Mouse (Mus musculus) forebrain, embryonic 14.5 days (tissue): ENCODE results near the gene Defb22. TPM values are rescaled to one million over a fixed set of nuclear protein-coding genes. Genes with fewer than 3 reads are reported as not detected.

Source experiments
- ATAC-seq: fragments of 200-750 bp; cut with Nextera tagmentation; 2 replicates; pipeline ENCODE4 v1.8.0; 2017; ENCODE audit warnings: mild to moderate bottlenecking, moderate library complexity
- DNase-seq: peaks from one replicate; pipeline ENCODE4 v3.0.0-alpha.2; 2015; ENCODE audit warnings: low spot score
- H3K27ac ChIP-seq: fragments of 300-500 bp; sonication (generic); 2 replicates; pipeline ENCODE4 v1.5.1; 2014; ENCODE audit warnings: low read depth, mild to moderate bottlenecking, control low read depth, low read length, moderate library complexity
- H3K27me3 ChIP-seq: fragments of 300-500 bp; sonication (generic); replicated peaks from 2 replicates; pipeline ENCODE4 v1.6.1; 2014; ENCODE audit warnings: low read length, control low read depth, mixed read lengths; ENCODE audit not compliant: control insufficient read depth, insufficient read depth
- H3K36me3 ChIP-seq: fragments of 300-500 bp; sonication (generic); 2 replicates; pipeline ENCODE4 v1.6.1; 2014; ENCODE audit warnings: low read length, control low read depth; ENCODE audit not compliant: control insufficient read depth, insufficient read depth
- H3K4me1 ChIP-seq: fragments of 300-500 bp; sonication (generic); 2 replicates; pipeline ENCODE4 v1.6.1; 2014; ENCODE audit warnings: antibody characterized with exemption, low read length, control low read depth; ENCODE audit not compliant: control insufficient read depth, insufficient read depth
- H3K4me2 ChIP-seq: fragments of 300-500 bp; sonication (generic); 2 replicates; pipeline ENCODE4 v1.6.1; 2014; ENCODE audit warnings: mild to moderate bottlenecking, control low read depth, low read length
- H3K4me3 ChIP-seq: fragments of 300-500 bp; sonication (generic); 2 replicates; pipeline ENCODE4 v1.5.1; 2014; ENCODE audit warnings: low read depth, low read length, control low read depth
- H3K9ac ChIP-seq: fragments of 300-500 bp; sonication (generic); 2 replicates; pipeline ENCODE4 v1.6.1; 2014; ENCODE audit warnings: mild to moderate bottlenecking, low read length, control low read depth, moderate library complexity
- H3K9me3 ChIP-seq: fragments of 300-500 bp; sonication (generic); replicated peaks from 2 replicates; pipeline ENCODE4 v1.6.1; 2016; ENCODE audit warnings: low read length, control low read depth, mixed read lengths; ENCODE audit not compliant: control insufficient read depth
- WGBS: fragments of 180-500 bp; shearing (Covaris S2); extraction: QIAGEN DNeasy Blood & Tissue Kit; methylation state at CpG from one replicate; pipeline ENCODE4 v1.1.7; 2014; 5-methylcytosine and 5-hydroxymethylcytosine counted together
- polyA plus RNA-seq: library from polyadenylated mRNA; unstranded; fragments of >200 nt; fragmentation: Nextera tagmentation; extraction: Ambion mirVana; gene quantifications from 2 replicates; pipeline ENCODE4 v1.2.1, GENCODE M21; 2014

Gene Defb22
- polyA plus RNA-seq, 1 experiment from 2014 or later = not detected

GRCm38 (mm10) chr2:152450241-152450640 lies 39.7 kb downstream of the Defb22 start:
- Histone ChIP-seq H3K4me1 (no peaks in the 10 kb centered on the region), H3K4me2 (no peak overlapping the region), H3K36me3 (no peaks in the 10 kb centered on the region), H3K9me3 (no peaks in the 10 kb centered on the region), H3K27ac (no peak overlapping the region), H3K4me3 (no peak overlapping the region), H3K27me3 (no peaks in the 10 kb centered on the region), H3K9ac (no peak overlapping the region)
- DNase-seq (peak; percentile 74), ATAC-seq (0 out of 2 replicates have a peak, but pooled peaks have one; percentile 34)
- 8% methylated on average over 5 of the region's 5 CpGs for WGBS

- Histone ChIP-seq H3K27ac (no peak overlapping the region), H3K27me3 (no peaks in the 10 kb centered on the region), H3K4me2 (no peak overlapping the region), H3K9me3 (no peaks in the 10 kb centered on the region), H3K4me3 (no peak overlapping the region), H3K9ac (no peak overlapping the region), H3K36me3 (no peaks in the 10 kb centered on the region), H3K4me1 (no peaks in the 10 kb centered on the region)
- WGBS = 55% methylated on average over 5 of the region's 5 CpGs
- no peak for DNase-seq
- ATAC-seq = no peak
Measured at GRCm38 (mm10) chr2:152447461-152447860, 42.5 kb downstream of the Defb22 start.

- ATAC-seq = no peak
- H3K9me3 ChIP-seq = no peaks in the 10 kb centered on the region
- DNase-seq = no peak
- no peak overlapping the region for H3K9ac ChIP-seq
- H3K4me1 ChIP-seq = no peaks in the 10 kb centered on the region
- no peak overlapping the region for H3K4me3 ChIP-seq
- H3K27ac ChIP-seq = no peak overlapping the region
- no peak overlapping the region for H3K4me2 ChIP-seq
- no peaks in the 10 kb centered on the region for H3K36me3 ChIP-seq
- no peaks in the 10 kb centered on the region for H3K27me3 ChIP-seq
- WGBS = 81% methylated on average over 2 of the region's 2 CpGs
Measured at GRCm38 (mm10) chr2:152446642-152447041, 43.3 kb downstream of the Defb22 start.

GRCm38 (mm10) chr2:152443281-152443680 lies 46.7 kb downstream of the Defb22 start:
- H3K9ac ChIP-seq = no peak overlapping the region
- H3K4me2 ChIP-seq = no peak overlapping the region
- H3K27me3 ChIP-seq = no peaks in the 10 kb centered on the region
- no peaks in the 10 kb centered on the region for H3K9me3 ChIP-seq
- DNase-seq (peak; percentile 41), ATAC-seq (no peak)
- H3K27ac ChIP-seq = no peak overlapping the region
- H3K36me3 ChIP-seq = no peaks in the 10 kb centered on the region
- no peaks in the 10 kb centered on the region for H3K4me1 ChIP-seq
- WGBS = 77% methylated on average over 8 of the region's 8 CpGs
- no peak overlapping the region for H3K4me3 ChIP-seq

GRCm38 (mm10) chr2:152442322-152442721 lies 47.6 kb downstream of the Defb22 start:
- H3K36me3 ChIP-seq = no peaks in the 10 kb centered on the region
- ATAC-seq = no peak
- WGBS = 76% methylated on average over 4 of the region's 4 CpGs
- no peak overlapping the region for H3K27ac ChIP-seq
- no peak for DNase-seq
- H3K27me3 ChIP-seq = no peaks in the 10 kb centered on the region
- peaks cover under 1% of the 10 kb centered on the region; the same call in 1 of the 2 replicates for H3K4me1 ChIP-seq
- H3K4me3 ChIP-seq = no peak overlapping the region
- no peak overlapping the region for H3K9ac ChIP-seq
- H3K9me3 ChIP-seq = no peaks in the 10 kb centered on the region
- no peak overlapping the region for H3K4me2 ChIP-seq

GRCm38 (mm10) chr2:152439833-152440232 lies 50.1 kb downstream of the Defb22 start:
- H3K27me3 ChIP-seq = no peaks in the 10 kb centered on the region
- DNase-seq = no peak
- H3K36me3 ChIP-seq = no peaks in the 10 kb centered on the region
- no peak overlapping the region for H3K9ac ChIP-seq
- H3K4me2 ChIP-seq = no peak overlapping the region
- H3K4me3 ChIP-seq = no peak overlapping the region
- no peaks in the 10 kb centered on the region for H3K9me3 ChIP-seq
- no peak for ATAC-seq
- WGBS = 87% methylated on average over 2 of the region's 2 CpGs
- no peak overlapping the region for H3K27ac ChIP-seq
- peaks cover 4% of the 10 kb centered on the region; the same call in 1 of the 2 replicates for H3K4me1 ChIP-seq

- Histone ChIP-seq H3K4me3 (no peak overlapping the region), H3K4me2 (no peak overlapping the region), H3K27me3 (no peaks in the 10 kb centered on the region), H3K9ac (no peak overlapping the region), H3K36me3 (no peaks in the 10 kb centered on the region), H3K27ac (no peak overlapping the region), H3K9me3 (no peaks in the 10 kb centered on the region), H3K4me1 (peaks cover 4% of the 10 kb centered on the region; the same call in 1 of the 2 replicates)
- WGBS = 61% methylated on average over 1 of the region's 1 CpGs
- ATAC-seq = no peak
- no peak for DNase-seq
Measured at GRCm38 (mm10) chr2:152438963-152439362, 51.0 kb downstream of the Defb22 start.

- Histone ChIP-seq H3K4me3 (peak overlapping the region; percentile 26), H3K4me1 (peaks cover 4% of the 10 kb centered on the region; the same call in 1 of the 2 replicates), H3K27ac (peak overlapping the region; percentile 33; the same call in 1 of the 2 replicates), H3K27me3 (no peaks in the 10 kb centered on the region), H3K4me2 (peak overlapping the region; percentile 60), H3K36me3 (no peaks in the 10 kb centered on the region), H3K9me3 (no peaks in the 10 kb centered on the region), H3K9ac (peak overlapping the region; percentile 65)
- peak; percentile 87 for ATAC-seq
- DNase-seq = peak; percentile 83
- WGBS = 4% methylated on average over 23 of the region's 23 CpGs
Measured at GRCm38 (mm10) chr2:152436983-152437860, 52.7 kb downstream of the Defb22 start.

- Histone ChIP-seq H3K36me3 (no peaks in the 10 kb centered on the region), H3K4me3 (no peak overlapping the region), H3K27me3 (no peaks in the 10 kb centered on the region), H3K4me1 (peaks cover 4% of the 10 kb centered on the region; the same call in 1 of the 2 replicates), H3K27ac (no peak overlapping the region), H3K4me2 (no peak overlapping the region), H3K9me3 (no peaks in the 10 kb centered on the region), H3K9ac (0 out of 2 replicates have a peak overlapping the region, but pooled peaks have one; percentile 13)
- no peak for DNase-seq
- ATAC-seq = no peak
- WGBS = 54% methylated on average over 7 of the region's 7 CpGs
Measured at GRCm38 (mm10) chr2:152436405-152436901, 53.5 kb downstream of the Defb22 start.
